Mouse (Mus musculus) liver, embryonic 14.5 days (tissue): ENCODE results near the gene Mafk. TPM values are rescaled to one million over a fixed set of nuclear protein-coding genes. Genes with fewer than 3 reads are reported as not detected.

Experiments
- ATAC-seq: fragments of 200-750 bp; cut with Nextera tagmentation; 2 replicates; pipeline ENCODE4 v1.8.0; 2017; ENCODE audit warnings: moderate number of reproducible peaks, mild to moderate bottlenecking, moderate library complexity; ENCODE audit not compliant: insufficient read depth
- DNase-seq, 3 experiments: peaks; one replicate each; pipeline ENCODE4 v3.0.0-alpha.2; 2012 to 2013; ENCODE audit warnings: low read depth in 3 of 3, low spot score in 3 of 3
- H3K27ac ChIP-seq: fragments of 300-500 bp; sonication (generic); 2 replicates; pipeline ENCODE4 v1.5.1; 2014; ENCODE audit warnings: moderate library complexity, mild to moderate bottlenecking, control low read depth, inconsistent platforms
- H3K27me3 ChIP-seq: fragments of 300-500 bp; sonication (generic); 2 replicates; pipeline ENCODE4 v1.6.1; 2014; ENCODE audit warnings: mild to moderate bottlenecking, low read length, moderate library complexity; ENCODE audit not compliant: control insufficient read depth, insufficient read depth
- H3K36me3 ChIP-seq: fragments of 300-500 bp; sonication (generic); replicated peaks from 2 replicates; pipeline ENCODE4 v1.6.1; 2014; ENCODE audit warnings: low read depth; ENCODE audit not compliant: control insufficient read depth, insufficient read depth
- H3K4me1 ChIP-seq, 2 experiments: fragments of 200-500 bp in 1 of 2; fragments of 300-500 bp in 1 of 2; sonication (generic) in 1 of 2; replicated peaks; 2 replicates each; pipeline ENCODE4 v1.6.1; 2012 to 2014; ENCODE audit warnings: antibody characterized with exemption in 1 of 2, inconsistent platforms in 1 of 2, low read length in 1 of 2; ENCODE audit not compliant: control insufficient read depth in 2 of 2, insufficient read depth in 2 of 2
- H3K4me2 ChIP-seq: fragments of 300-500 bp; sonication (generic); 2 replicates; pipeline ENCODE4 v1.6.1; 2014; ENCODE audit warnings: low read depth, mild to moderate bottlenecking, control low read depth, moderate library complexity
- H3K4me3 ChIP-seq, 2 experiments: fragments of 200-500 bp in 1 of 2; fragments of 300-500 bp in 1 of 2; sonication (generic) in 1 of 2; 2 replicates each; pipeline ENCODE4 v1.5.1; 2012 to 2014; ENCODE audit warnings: low read depth in 2 of 2, low read length in 2 of 2, mild to moderate bottlenecking in 2 of 2, control low read depth in 1 of 2, inconsistent platforms in 1 of 2, moderate library complexity in 1 of 2; ENCODE audit not compliant: insufficient read depth in 1 of 2
- H3K9ac ChIP-seq: fragments of 300-500 bp; sonication (generic); replicated peaks from 2 replicates; pipeline ENCODE4 v1.6.1; 2014; ENCODE audit warnings: mild to moderate bottlenecking, control low read depth, moderate library complexity
- H3K9me3 ChIP-seq: fragments of 300-500 bp; sonication (generic); 2 replicates; pipeline ENCODE4 v1.6.1; 2016; ENCODE audit warnings: low read length, mixed read lengths; ENCODE audit not compliant: control insufficient read depth
- CTCF ChIP-seq: IDR thresholded peaks from 2 replicates; pipeline ENCODE4 v1.5.1; 2016; ENCODE audit warnings: antibody characterized with exemption, low read depth, control low read depth
- EP300 ChIP-seq: IDR thresholded peaks from 2 replicates; pipeline ENCODE4 v1.6.1; 2016; ENCODE audit warnings: antibody characterized with exemption, low read depth
- WGBS: fragments of 180-500 bp; shearing (Covaris S2); extraction: QIAGEN DNeasy Blood & Tissue Kit; methylation state at CpG from one replicate; pipeline ENCODE4 v1.1.7; 2014; ENCODE audit not compliant: insufficient replicate concordance; 5-methylcytosine and 5-hydroxymethylcytosine counted together
- polyA plus RNA-seq, 2 experiments: library from polyadenylated mRNA; depleted of rRNA in 1 of 2; stranded (reverse) in 1 of 2; unstranded in 1 of 2; fragments of >200 nt; fragmentation: Nextera tagmentation in 1 of 2; extraction: Ambion mirVana in 1 of 2; gene quantifications; 2 replicates each; pipeline versions ENCODE4 v1.2.1 to v1.2.3; 2012 to 2014

Mafk gene
- polyA plus RNA-seq, 2 experiments: 20.7 to 23.0 TPM

DNA sequence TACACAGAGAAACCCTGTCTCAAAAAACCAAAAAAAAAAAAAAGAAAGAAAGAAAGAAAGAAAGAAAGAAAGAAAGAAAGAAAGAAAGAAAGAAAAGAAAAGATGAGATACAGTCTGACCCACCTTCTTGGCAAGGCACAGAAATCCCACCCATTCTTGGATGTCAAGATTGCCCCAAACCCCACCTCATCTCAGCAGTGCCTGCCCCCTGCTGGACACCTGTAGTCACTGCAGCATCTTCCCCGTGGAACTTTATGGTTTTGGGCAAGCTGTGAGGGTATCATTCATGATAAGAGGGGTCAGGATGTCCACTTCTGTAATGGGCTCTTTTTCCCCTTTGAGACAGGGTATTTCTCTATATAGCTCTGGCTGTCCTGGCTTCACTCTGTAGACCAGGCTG is 26.0 kb downstream of the Mafk start:
- no peak overlapping the region for H3K9ac ChIP-seq
- H3K4me3 ChIP-seq: no peak overlapping the region
- TF ChIP-seq CTCF (peak; percentile 96), EP300 (no peak)
- 0% methylated on average over 1 of the region's 1 CpGs for WGBS
- H3K36me3 ChIP-seq: 0 out of 2 replicates have a peak, but pooled peaks cover 1% of the 10 kb centered on the region
- no peak overlapping the region for H3K4me2 ChIP-seq
- ATAC-seq (no peak), DNase-seq (no peak)
- H3K4me1 ChIP-seq: peaks cover 17 to 41% of the 10 kb centered on the region in 2 experiments
- H3K27me3 ChIP-seq: peaks cover 3% of the 10 kb centered on the region; the same call in 1 of the 2 replicates
- H3K9me3 ChIP-seq: no peaks in the 10 kb centered on the region
- H3K27ac ChIP-seq: no peak overlapping the region

DNA sequence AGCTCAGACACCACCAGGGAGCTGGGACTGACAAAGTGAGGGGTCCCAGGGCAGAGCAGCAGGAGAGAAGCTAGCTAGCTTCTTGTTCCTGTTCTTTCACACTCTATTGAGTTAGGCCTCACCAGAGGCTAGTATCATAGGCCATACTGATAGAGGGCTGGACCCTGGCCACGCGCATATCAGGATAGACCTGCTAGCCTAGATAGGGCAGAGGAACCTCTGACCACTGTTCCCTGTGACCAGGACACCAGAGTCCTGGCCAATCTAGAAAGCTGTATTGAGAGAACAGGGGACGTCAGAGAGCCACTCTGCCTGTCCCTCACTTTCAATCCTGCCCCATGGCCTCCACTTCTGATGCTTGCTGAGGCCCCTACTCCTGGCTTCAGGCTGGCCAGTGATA is 26.7 kb downstream of the Mafk start:
- H3K27ac ChIP-seq: peak overlapping the region; percentile 63
- H3K9ac ChIP-seq: peak overlapping the region; percentile 6; the same call in 1 of the 2 replicates
- no peak for TF ChIP-seq CTCF
- no peak for TF ChIP-seq EP300
- H3K4me2 ChIP-seq: no peak overlapping the region
- DNase-seq (peak in 2 of 3 experiments; percentile 74 to 77), ATAC-seq (peak; percentile 10)
- no peak overlapping the region for H3K4me3 ChIP-seq
- H3K9me3 ChIP-seq: no peaks in the 10 kb centered on the region
- 63% methylated on average over 3 of the region's 3 CpGs for WGBS
- H3K4me1 ChIP-seq: peaks cover 15 to 40% of the 10 kb centered on the region in 2 experiments
- H3K36me3 ChIP-seq: peaks cover 5% of the 10 kb centered on the region; the same call in 1 of the 2 replicates
- peaks cover 3% of the 10 kb centered on the region; the same call in 1 of the 2 replicates for H3K27me3 ChIP-seq

GRCm38 (mm10) chr5:139818801-139819200 is 27.5 kb downstream of the Mafk start:
- TF ChIP-seq CTCF (peak; percentile 95), EP300 (no peak; the same call in 1 of the 2 replicates)
- ATAC-seq (peak; percentile 77), DNase-seq (peak; percentile 73 to 75 (median 75))
- Histone ChIP-seq H3K27ac (peak overlapping the region; percentile 63), H3K4me3 (no peak overlapping the region), H3K9me3 (no peaks in the 10 kb centered on the region), H3K4me2 (no peak overlapping the region), H3K36me3 (peaks cover 12% of the 10 kb centered on the region), H3K9ac (no peak overlapping the region), H3K27me3 (peaks cover 3% of the 10 kb centered on the region; the same call in 1 of the 2 replicates), H3K4me1 (peaks cover 15 to 40% of the 10 kb centered on the region in 2 experiments)
- WGBS: 37% methylated on average over 4 of the region's 4 CpGs

- no peak for DNase-seq
- H3K4me1 ChIP-seq: peaks cover 15 to 38% of the 10 kb centered on the region in 2 experiments
- H3K9ac ChIP-seq: no peak within 1 kb of the TSS
- no peaks in the 10 kb centered on the region for H3K9me3 ChIP-seq
- no peak within 1 kb of the TSS for H3K4me2 ChIP-seq
- no peaks in the 10 kb centered on the region for H3K27me3 ChIP-seq
- TF ChIP-seq EP300 (no peak), CTCF (no peak)
- ATAC-seq: no peak
- H3K36me3 ChIP-seq: peaks cover 14% of the 10 kb centered on the region
- WGBS: 75% methylated on average over 9 of the region's 9 CpGs
- peak within 1 kb of the TSS; percentile 63; the same call in 1 of the 2 replicates for H3K27ac ChIP-seq
- no peak within 1 kb of the TSS for H3K4me3 ChIP-seq
Measured at GRCm38 (mm10) chr5:139819538-139820181, 28.3 kb downstream of the Mafk start, which contains the start of gene Tmem184a. Tmem184a (minus strand) TSS chr5:139819917.
